Mouse (Mus musculus) lung, postnatal 10 days (tissue): ENCODE measurements at regions not wholly inside any gene's neighbourhood (a gene's known extent, or its start where the extent isn't known, plus 50 kb on each side); places are given as distances from the start of the nearest gene placed in this dataset.

ENCODE experiments used
- DNase-seq: peaks from one replicate; pipeline ENCODE4 v3.0.0; 2021

- no peak for DNase-seq
These were observed 57.0 kb downstream of the Rps29 start for GRCm38 (mm10) chr12:69101965-69102364.

DNA sequence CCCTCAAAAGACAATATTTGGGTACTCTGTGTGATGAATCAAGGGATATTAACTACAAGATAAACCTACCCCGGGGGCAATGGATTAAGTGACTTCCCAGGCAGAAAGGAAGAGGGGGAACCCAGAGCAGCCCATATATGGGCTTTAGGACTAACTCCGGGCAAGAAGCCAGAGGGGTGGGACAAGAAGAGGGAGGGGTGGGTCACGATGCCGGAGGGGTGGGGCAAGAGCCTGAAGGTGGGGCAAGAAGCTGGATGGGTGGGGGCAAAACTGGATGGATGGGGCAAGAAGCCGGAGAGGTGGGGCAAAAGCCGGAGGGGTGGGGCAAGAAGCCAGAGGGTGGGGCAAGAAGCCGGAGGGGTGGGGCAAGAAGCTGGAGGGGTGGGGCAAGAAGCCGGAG is 64.1 kb downstream of the Rps29 start:
- no peak for DNase-seq

GRCm38 (mm10) chr12:69093073-69093797 is 65.8 kb downstream of the Rps29 start:
- no peak for DNase-seq

DNA sequence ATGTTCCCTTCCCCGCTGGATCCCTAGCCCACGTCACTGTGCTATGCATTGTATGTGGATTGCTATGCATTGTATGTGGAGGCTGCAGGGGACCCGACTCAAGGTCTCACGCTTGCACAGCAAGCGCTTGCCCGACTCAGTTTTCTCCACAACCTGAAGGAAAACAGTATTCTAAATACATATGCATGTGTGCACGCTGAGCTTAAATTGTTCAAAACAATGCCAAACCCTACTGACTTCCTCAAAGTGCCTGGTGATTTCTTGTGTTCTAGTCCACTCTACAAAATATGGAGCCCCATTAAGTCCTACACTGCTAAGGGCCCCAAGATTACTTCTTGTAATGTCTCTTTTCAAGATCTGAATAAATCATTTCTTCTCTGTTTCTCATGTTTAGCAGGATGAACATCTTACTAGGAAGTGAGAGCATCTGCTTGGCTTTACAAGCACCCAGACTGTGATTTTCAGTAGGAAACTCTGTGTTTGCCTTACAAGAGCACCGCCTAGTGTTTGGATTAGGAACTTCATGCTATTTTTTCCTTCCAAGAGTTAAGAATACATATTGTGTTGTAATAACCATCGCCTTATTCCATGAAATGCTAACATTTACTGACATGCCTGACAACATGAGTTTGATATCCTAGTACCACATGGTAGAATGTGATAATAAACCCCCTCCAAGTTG is 70.9 kb downstream of the Rps29 start:
- DNase-seq = peak; percentile 54

- DNase-seq = no peak
These were observed 73.3 kb downstream of the Rps29 start for GRCm38 (mm10) chr12:69085522-69086179.

DNA sequence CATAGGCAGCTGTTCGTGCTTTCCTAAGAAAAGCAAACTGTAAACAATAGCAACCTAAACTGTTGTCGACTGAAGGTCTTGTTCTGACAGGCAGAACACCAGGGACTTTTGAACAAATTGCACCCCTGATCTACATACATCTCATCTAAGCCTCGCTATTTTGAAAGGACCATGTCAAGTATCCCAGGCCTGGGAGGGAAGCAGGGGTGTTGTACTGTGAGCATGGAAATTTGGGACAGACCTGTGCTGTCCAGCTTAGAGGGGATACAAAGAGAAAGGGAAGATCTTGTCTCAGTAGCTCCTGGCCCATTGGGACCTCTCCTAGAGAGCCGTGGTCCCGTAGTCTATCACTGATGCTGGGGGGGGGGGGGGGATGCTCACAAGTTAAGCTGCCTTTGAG is 74.3 kb downstream of the Rps29 start:
- DNase-seq = no peak

DNA sequence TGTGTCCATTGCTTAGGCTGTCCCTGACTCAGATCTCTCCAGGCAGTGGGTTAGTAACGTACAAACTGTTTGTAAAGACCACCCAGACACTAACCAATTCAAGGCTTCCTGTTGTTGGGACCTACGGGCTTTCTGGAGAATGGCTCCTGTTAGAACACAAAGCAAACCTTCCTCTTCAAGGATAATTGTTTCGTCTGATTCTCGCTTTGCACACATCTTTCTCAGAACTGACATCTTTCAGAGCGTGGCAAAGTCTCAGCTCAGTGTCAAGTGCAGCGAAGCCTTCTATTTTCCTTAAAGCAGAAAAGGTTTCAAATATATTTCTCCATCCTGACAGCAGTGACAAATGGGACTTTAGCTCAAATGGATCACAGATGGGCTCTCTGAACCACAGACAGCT is 76.9 kb downstream of the Rps29 start:
- no peak for DNase-seq

DNA sequence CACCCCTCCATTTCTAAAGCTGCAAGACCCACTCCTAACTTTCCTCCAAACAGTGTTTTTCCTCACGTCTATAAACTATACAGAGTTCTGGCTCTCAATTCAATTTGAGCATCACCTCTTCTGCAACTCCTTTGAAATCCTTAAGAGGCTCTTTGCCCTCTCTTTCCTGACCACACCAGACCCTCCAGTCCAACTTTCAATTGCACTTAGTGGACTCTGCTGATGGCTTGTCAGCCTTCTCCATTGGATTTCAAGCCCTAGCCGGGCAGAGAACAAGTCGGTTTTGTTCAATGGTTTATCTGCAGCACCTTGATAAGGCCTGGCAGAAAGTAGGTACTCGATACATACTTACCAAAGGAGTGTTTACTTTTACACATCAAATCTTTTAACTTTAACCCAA is 119.4 kb downstream of the Rps29 start:
- DNase-seq = no peak

GRCm38 (mm10) chr12:69023594-69023993 is 135.4 kb downstream of the Rps29 start:
- peak; percentile 3 for DNase-seq

DNA sequence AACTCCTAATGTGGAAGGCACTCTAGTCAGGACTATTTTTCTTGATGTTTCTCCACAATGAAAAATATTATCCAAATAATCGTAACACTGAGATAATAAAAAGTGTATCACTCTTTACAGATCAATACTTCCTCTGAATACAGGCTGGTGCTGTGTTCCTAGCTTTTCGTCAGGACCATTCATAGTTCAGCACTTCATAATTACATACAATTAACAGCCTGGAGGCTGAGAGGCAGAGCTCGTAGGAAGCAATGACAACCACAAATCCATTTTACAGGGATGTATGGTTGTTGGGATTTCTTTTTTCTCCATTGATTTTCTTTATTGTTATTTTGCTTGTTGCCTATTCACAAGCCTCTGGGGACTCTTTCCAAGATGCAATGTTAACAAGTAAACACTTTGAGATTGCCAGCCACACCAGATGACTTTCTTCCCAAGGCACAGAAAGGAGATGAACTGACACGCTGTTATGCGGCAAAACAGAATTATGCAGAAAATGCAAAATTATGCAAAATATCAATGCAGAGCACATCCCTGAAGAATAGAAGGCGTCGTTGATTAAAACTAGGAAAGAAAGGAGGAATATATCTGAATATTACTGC is 142.2 kb downstream of the Rps29 start:
- no peak for DNase-seq

GRCm38 (mm10) chr12:69005141-69005540 is 153.8 kb downstream of the Rps29 start:
- DNase-seq = no peak

DNA sequence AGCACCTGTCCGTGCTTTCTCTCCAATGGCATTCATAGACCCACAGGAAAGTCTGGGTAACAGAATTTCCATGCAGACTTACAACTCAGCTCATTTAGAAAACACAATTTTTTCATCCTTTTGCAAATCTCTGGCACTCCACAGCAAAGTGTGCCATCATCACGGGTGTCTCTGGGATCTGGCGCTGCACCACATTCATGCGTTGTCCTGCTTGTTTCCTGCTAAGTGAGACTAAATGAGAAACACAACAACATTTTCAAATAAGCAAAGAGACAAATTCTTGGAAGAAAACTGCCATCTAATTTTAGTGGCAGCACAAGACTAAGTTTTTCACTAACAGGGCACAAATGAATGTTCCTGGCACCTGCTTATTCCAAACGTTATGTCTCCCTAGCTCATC is 156.9 kb downstream of the Rps29 start:
- no peak for DNase-seq

- DNase-seq = no peak
These were observed 161.7 kb downstream of the Rps29 start for GRCm38 (mm10) chr12:68997259-68997658.

DNA sequence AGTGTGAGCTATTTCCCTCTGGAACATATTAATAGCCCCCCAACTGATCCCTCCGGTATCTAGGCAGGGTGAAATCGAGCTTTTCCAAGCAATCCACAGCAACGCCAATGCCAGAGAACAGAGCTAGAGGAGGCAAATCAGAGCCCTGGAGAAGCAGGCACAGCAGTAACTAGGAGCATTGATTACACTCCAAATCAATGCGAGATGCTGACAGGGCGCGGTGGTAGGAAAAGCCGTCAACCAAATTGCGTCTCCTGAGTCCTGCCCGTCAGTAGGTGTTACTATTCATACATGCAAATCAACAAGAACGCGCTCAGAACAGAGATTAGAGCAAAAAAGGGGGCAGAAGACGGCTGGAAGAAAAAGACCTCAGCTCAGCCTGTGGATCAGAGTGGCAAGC is 162.2 kb downstream of the Rps29 start:
- DNase-seq = no peak

GRCm38 (mm10) chr12:68980640-68981039 is 178.3 kb downstream of the Rps29 start:
- no peak for DNase-seq

GRCm38 (mm10) chr12:68980173-68980572 is 178.8 kb downstream of the Rps29 start:
- DNase-seq = no peak

GRCm38 (mm10) chr12:68979232-68979631 is 179.8 kb downstream of the Rps29 start:
- DNase-seq = no peak

DNA sequence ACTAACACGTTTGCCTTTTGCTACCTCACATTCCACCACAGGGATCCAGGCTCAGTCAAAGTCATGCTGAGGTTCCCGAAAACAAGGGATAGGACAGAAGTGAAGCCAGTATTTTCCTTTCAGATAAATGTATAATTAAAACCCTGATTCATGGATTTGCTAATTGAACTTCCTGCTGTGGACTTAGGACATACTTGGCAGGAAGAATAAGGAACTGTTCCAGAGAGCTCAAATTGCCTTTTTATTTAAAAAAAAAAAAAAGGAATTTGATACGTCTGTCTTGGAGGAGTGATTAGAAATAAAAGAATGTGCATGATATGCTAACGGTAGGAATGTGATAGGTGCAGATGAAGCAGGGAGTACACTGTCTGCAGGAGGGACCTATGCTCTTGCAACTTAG is 181.7 kb downstream of the Rps29 start:
- no peak for DNase-seq

GRCm38 (mm10) chr12:68947240-68947639 is 211.7 kb downstream of the Rps29 start:
- DNase-seq = no peak

GRCm38 (mm10) chr12:68910590-68910989 is 248.4 kb downstream of the Rps29 start:
- DNase-seq = peak; percentile 18

DNA sequence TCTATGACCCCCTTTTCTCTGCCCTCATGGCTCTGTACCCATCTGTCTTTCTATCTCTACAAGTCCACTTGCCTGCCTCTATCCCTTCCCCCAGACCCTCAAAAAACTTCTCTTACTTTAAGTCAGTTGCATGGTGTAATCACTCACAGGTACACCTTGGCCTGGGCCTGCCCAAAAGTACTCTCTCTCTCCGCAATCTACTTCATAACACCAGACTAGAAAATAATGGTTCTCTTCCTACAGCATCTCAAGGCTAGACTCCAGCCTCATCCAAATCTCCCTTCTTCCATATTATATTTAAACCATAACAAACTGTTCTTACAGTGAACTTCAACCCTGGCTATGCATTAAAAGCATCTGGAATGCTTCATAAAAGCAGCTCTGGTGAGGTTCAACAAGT is 254.2 kb downstream of the Rps29 start:
- no peak for DNase-seq

DNA sequence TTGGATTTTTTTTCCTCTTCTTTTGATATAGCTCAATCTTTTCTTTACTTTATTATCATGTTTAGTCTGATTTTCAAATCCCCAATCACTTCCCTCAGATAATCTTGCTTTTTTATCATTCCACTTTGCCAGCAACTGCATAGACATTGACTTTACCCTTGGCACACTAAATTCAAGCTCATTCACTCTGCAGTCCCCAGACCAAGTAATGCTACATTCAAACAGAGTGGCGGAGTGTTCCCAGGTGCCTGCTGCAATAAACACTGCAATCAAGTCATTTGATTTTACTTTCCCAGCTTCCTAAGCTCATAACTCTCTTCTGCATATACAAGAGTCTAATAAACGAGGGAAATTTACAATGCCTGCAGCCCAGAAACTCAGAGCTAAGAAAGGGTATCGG is 269.8 kb downstream of the Rps29 start:
- DNase-seq = no peak

DNA sequence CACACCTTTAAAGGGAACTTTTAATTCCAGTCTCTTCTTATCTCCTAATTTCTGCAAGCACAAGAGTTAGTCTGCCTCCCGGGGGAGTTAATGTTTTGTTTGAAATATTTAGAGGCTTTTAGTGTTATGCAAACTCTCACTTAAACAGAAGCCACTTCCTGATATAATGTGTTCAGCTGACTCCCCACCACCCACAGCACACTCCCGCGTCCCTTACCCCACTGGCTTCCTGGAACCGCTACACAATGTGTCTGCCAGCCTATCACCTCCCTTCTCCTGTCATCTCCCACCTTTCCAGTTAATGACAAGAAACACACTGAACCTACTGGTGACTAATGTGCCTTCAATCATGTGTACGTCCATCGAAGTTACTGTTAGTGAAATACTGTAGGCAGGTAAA is 276.5 kb downstream of the Rps29 start:
- no peak for DNase-seq

- no peak for DNase-seq
These were observed 279.6 kb downstream of the Rps29 start for GRCm38 (mm10) chr12:68879425-68879824.
